Mouse (Mus musculus) ES-E14 (cell line): Measurements from ENCODE around the gene Btk. TPM values are rescaled to one million over a fixed set of nuclear protein-coding genes. Genes with fewer than 3 reads are reported as not detected.
"Not testable (repeated sequence)": the region's sequence is repeated elsewhere in the genome, so short reads cannot be mapped to it uniquely, and the experiment has no call there.

Source experiments
- DNase-seq: peaks from one replicate; pipeline ENCODE4 v3.0.0-alpha.2; 2013; ENCODE audit warnings: low read depth, low spot score
- H3K27ac ChIP-seq: 2 replicates; pipeline ENCODE4 v1.5.1; 2012; ENCODE audit warnings: low read depth, mild to moderate bottlenecking, low read length, moderate library complexity, mixed read lengths; ENCODE audit not compliant: poor library complexity, insufficient read depth, severe bottlenecking
- H3K36me3 ChIP-seq: 2 replicates; pipeline ENCODE4 v1.6.1; 2012; ENCODE audit warnings: mild to moderate bottlenecking, low read length, moderate library complexity, mixed read lengths; ENCODE audit not compliant: control insufficient read depth, poor library complexity, insufficient read depth, severe bottlenecking
- H3K4me1 ChIP-seq, 2 experiments: fragments of 150-350 bp in 1 of 2; sonication (generic) in 1 of 2; 2 replicates each; pipeline ENCODE4 v1.6.1; 2012; ENCODE audit warnings: low read length in 2 of 2, mild to moderate bottlenecking in 1 of 2, mixed read lengths in 1 of 2; ENCODE audit not compliant: control insufficient read depth in 2 of 2, insufficient read depth in 2 of 2, poor library complexity in 1 of 2
- H3K4me3 ChIP-seq, 2 experiments: fragments of 150-350 bp in 1 of 2; sonication (generic) in 1 of 2; 2 replicates each; pipeline ENCODE4 v1.5.1; 2012; ENCODE audit warnings: low read length in 2 of 2, low read depth in 1 of 2, mild to moderate bottlenecking in 1 of 2, mixed read lengths in 1 of 2; ENCODE audit not compliant: insufficient read depth in 1 of 2, poor library complexity in 1 of 2, severe bottlenecking in 1 of 2
- H3K9ac ChIP-seq: 2 replicates; pipeline ENCODE4 v1.6.1; 2012; ENCODE audit warnings: low read depth, mild to moderate bottlenecking, low read length, mixed read lengths; ENCODE audit not compliant: poor library complexity, insufficient read depth, severe bottlenecking
- H3K9me3 ChIP-seq: fragments of 150-350 bp; sonication (generic); 2 replicates; pipeline ENCODE4 v1.6.1; 2012; ENCODE audit warnings: low read depth, mild to moderate bottlenecking, low read length; ENCODE audit not compliant: control insufficient read depth, insufficient read depth
- CHD2 ChIP-seq: IDR thresholded peaks from 2 replicates; pipeline ENCODE4 v1.6.1; 2014; ENCODE audit warnings: mild to moderate bottlenecking, low read depth, low read length, inconsistent platforms
- HCFC1 ChIP-seq: IDR thresholded peaks from 2 replicates; pipeline ENCODE4 v1.6.1; 2012; ENCODE audit warnings: low read length, inconsistent platforms, borderline replicate concordance; ENCODE audit not compliant: insufficient read depth
- MAFK ChIP-seq: IDR thresholded peaks from 2 replicates; pipeline ENCODE4 v1.6.1; 2014; ENCODE audit warnings: mild to moderate bottlenecking, low read depth, low read length, inconsistent platforms; ENCODE audit not compliant: insufficient read depth
- ZC3H11A ChIP-seq: IDR thresholded peaks from 2 replicates; pipeline ENCODE4 v1.6.1; 2012; ENCODE audit warnings: low read depth, mild to moderate bottlenecking, inconsistent platforms, low read length, borderline replicate concordance
- ZNF384 ChIP-seq: IDR thresholded peaks from 2 replicates; pipeline ENCODE4 v1.6.1; 2012; ENCODE audit warnings: low read depth, low read length, inconsistent platforms
- in situ Hi-C, 2 experiments: fragments of 600-800 bp; cut with MboI; formaldehyde crosslinking; loops; one replicate each; pipeline ENCODE4 v1.15.1; 2025; ENCODE audit warnings: low sequenced_read_pairs in 2 of 2, inconsistent platforms in 1 of 2; ENCODE audit not compliant: unreplicated experiment in 2 of 2
- total RNA-seq: library from RNA; depleted of rRNA; stranded (reverse); fragments of 300-350 nt; gene quantifications from 2 replicates; pipeline ENCODE4 v1.2.3, GENCODE M21; 2012

Btk gene
- total RNA-seq, 1 experiment, result 0.31 TPM

GRCm38 (mm10) chrX:134541955-134542308 is 41.4 kb downstream of the Btk start:
- DNase-seq, result no peak
- 0 out of 4 replicates have a peak, but pooled peaks cover 0 to 2% of the 10 kb centered on the region in 2 experiments for H3K4me1 ChIP-seq
- no peak for TF ChIP-seq CHD2
- no peak for TF ChIP-seq MAFK
- no peak for TF ChIP-seq HCFC1
- no peak for TF ChIP-seq ZNF384
- TF ChIP-seq ZC3H11A, result no peak
- in situ Hi-C loops, result no loop called here
- peak overlapping the region; percentile 81 to 94 for H3K4me3 ChIP-seq
- H3K27ac ChIP-seq, result no peak overlapping the region; the same call in 1 of the 2 replicates
- no peaks in the 10 kb centered on the region; the same call in 1 of the 2 replicates for H3K36me3 ChIP-seq
- no peaks in the 10 kb centered on the region for H3K9me3 ChIP-seq
- peak overlapping the region; percentile 60; the same call in 1 of the 2 replicates for H3K9ac ChIP-seq

DNA sequence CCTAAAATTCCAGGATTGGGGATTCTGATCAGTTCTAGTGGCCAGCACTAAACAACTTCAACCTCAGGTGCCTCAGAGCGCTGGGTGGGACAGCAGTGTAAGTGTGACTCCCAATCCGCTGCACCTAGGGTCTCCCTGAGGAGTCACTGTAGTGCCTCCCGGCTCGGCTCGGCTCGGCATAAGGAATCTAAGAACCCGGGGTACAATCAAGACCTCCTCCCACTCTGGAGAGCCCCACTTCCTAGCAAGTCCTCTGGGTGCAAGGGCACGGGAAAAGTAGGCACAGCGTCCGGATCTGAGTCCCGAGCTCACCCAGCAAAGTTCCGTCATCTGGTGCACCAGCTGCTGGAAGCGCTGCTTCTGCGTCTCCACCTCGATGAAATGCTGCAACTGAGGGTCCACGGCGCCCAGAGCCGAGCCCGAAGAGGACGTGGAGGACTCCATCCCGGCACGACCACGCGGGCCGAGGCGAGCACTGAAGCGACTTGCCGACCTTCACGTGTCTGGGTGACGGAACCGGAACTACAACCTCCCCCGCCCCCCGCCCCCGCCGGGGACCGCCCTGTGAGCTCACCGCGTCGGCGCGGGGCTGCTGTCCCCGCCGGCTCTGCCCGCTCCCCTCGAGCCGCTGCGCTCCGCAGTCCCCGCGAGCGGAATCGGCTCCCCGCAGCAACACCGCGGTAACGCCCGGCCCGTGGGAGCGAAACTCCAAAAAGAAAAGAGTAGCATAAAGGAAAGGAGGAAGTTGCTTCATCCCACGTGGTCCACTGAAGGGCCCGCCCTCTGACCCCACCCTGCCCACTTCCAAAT is 42.0 kb downstream of the Btk start, which contains the start of gene Timm8a1:
Gene Timm8a1 (minus strand): TSS at position 721 of the 810 bp plus-strand sequence.
- H3K4me3 ChIP-seq, result peak within 1 kb of the TSS; percentile 89 to 94
- in situ Hi-C loops, result no loop called here
- no peaks in the 10 kb centered on the region for H3K9me3 ChIP-seq
- TF ChIP-seq ZNF384 (no peak), CHD2 (no peak), MAFK (no peak), HCFC1 (no peak), ZC3H11A (no peak)
- H3K27ac ChIP-seq, result peak within 1 kb of the TSS; percentile 91
- no peaks in the 10 kb centered on the region; the same call in 1 of the 2 replicates for H3K36me3 ChIP-seq
- H3K4me1 ChIP-seq, result 0 out of 4 replicates have a peak, but pooled peaks cover 0 to 2% of the 10 kb centered on the region in 2 experiments
- peak within 1 kb of the TSS; percentile 97 for H3K9ac ChIP-seq
- DNase-seq, result no peak

GRCm38 (mm10) chrX:134540414-134541135 is 42.8 kb downstream of the Btk start:
- Histone ChIP-seq H3K4me3 (peak overlapping the region; percentile 89 to 94), H3K9me3 (no peaks in the 10 kb centered on the region), H3K4me1 (0 out of 4 replicates have a peak, but pooled peaks cover 0 to 2% of the 10 kb centered on the region in 2 experiments), H3K9ac (peak overlapping the region; percentile 97), H3K36me3 (no peaks in the 10 kb centered on the region; the same call in 1 of the 2 replicates), H3K27ac (peak overlapping the region; percentile 53; the same call in 1 of the 2 replicates)
- in situ Hi-C loops, result no loop called here
- DNase-seq, result no peak
- TF ChIP-seq ZNF384, result no peak
- TF ChIP-seq CHD2, result no peak
- TF ChIP-seq MAFK, result no peak
- no peak for TF ChIP-seq HCFC1
- no peak for TF ChIP-seq ZC3H11A

- DNase-seq, in situ Hi-C loops, H3K27ac ChIP-seq, H3K4me1 ChIP-seq, H3K9me3 ChIP-seq, H3K36me3 ChIP-seq: not testable (repeated sequence)
- H3K4me3 ChIP-seq, result peak overlapping the region; percentile 89 to 94
- H3K9ac ChIP-seq, result peak overlapping the region; percentile 76; the same call in 1 of the 2 replicates
Observed at GRCm38 (mm10) chrX:134539795-134540194, 43.6 kb downstream of the Btk start.
